Mouse (Mus musculus) heart, postnatal 0 days (tissue): ENCODE data around the gene Ercc6. TPM values are rescaled to one million over a fixed set of nuclear protein-coding genes. Genes with fewer than 3 reads are reported as not detected.

Source experiments
- ATAC-seq: fragments of 200-750 bp; cut with Nextera tagmentation; 2 replicates; pipeline ENCODE4 v1.8.0; 2017; ENCODE audit warnings: low read depth, moderate number of reproducible peaks, moderate library complexity; ENCODE audit not compliant: insufficient read depth
- DNase-seq: peaks from one replicate; pipeline ENCODE4 v3.0.0-alpha.2; 2016; ENCODE audit warnings: low spot score
- H3K27ac ChIP-seq: fragments of 300-500 bp; sonication (generic); 2 replicates; pipeline ENCODE4 v1.5.1; 2014; ENCODE audit warnings: low read depth, mild to moderate bottlenecking
- H3K27me3 ChIP-seq: fragments of 300-500 bp; sonication (generic); 2 replicates; pipeline ENCODE4 v1.6.1; 2014; ENCODE audit warnings: low read length, mixed read lengths; ENCODE audit not compliant: control insufficient read depth, insufficient read depth
- H3K36me3 ChIP-seq: fragments of 300-500 bp; sonication (generic); replicated peaks from 2 replicates; pipeline ENCODE4 v1.6.1; 2014; ENCODE audit warnings: low read length, mixed read lengths; ENCODE audit not compliant: control insufficient read depth, insufficient read depth
- H3K4me1 ChIP-seq: fragments of 300-500 bp; sonication (generic); 2 replicates; pipeline ENCODE4 v1.6.1; 2014; ENCODE audit warnings: antibody characterized with exemption; ENCODE audit not compliant: control insufficient read depth, insufficient read depth
- H3K4me2 ChIP-seq: fragments of 300-500 bp; sonication (generic); 2 replicates; pipeline ENCODE4 v1.6.1; 2014; ENCODE audit warnings: low read depth, mild to moderate bottlenecking, low read length, moderate library complexity
- H3K4me3 ChIP-seq: fragments of 300-500 bp; sonication (generic); 2 replicates; pipeline ENCODE4 v1.5.1; 2014; ENCODE audit warnings: low read depth, low read length
- H3K9ac ChIP-seq: fragments of 300-500 bp; sonication (generic); replicated peaks from 2 replicates; pipeline ENCODE4 v1.6.1; 2014; ENCODE audit warnings: low read depth, low read length, mixed read lengths
- H3K9me3 ChIP-seq: fragments of 300-500 bp; sonication (generic); replicated peaks from 2 replicates; pipeline ENCODE4 v1.6.1; 2016; ENCODE audit warnings: low read length; ENCODE audit not compliant: control insufficient read depth
- CTCF ChIP-seq: IDR thresholded peaks from 2 replicates; pipeline ENCODE4 v1.5.1; 2016; ENCODE audit warnings: antibody characterized with exemption, control low read depth, low read depth
- EP300 ChIP-seq: IDR thresholded peaks from 2 replicates; pipeline ENCODE4 v1.6.1; 2016; ENCODE audit warnings: antibody characterized with exemption, low read depth
- WGBS: fragments of 180-500 bp; shearing (Covaris S2); extraction: QIAGEN DNeasy Blood & Tissue Kit; methylation state at CpG from one replicate; pipeline ENCODE4 v1.1.7; 2014; 5-methylcytosine and 5-hydroxymethylcytosine counted together
- polyA plus RNA-seq: library from polyadenylated mRNA; unstranded; fragments of >200 nt; fragmentation: Nextera tagmentation; extraction: Ambion mirVana; gene quantifications from 2 replicates; pipeline ENCODE4 v1.2.1, GENCODE M21; 2015
- total RNA-seq: library from RNA; depleted of rRNA; stranded (reverse); fragments of >200 nt; gene quantifications from 2 replicates; pipeline ENCODE4 v1.2.3, GENCODE M21; 2014; ENCODE audit warnings: low replicate concordance; rRNA removed

Ercc6 gene
- total and polyA plus RNA-seq, 2 experiments from 2014 or later: 5.2 to 5.5 TPM

- Histone ChIP-seq H3K9ac (no peak overlapping the region), H3K27me3 (no peaks in the 10 kb centered on the region), H3K36me3 (no peaks in the 10 kb centered on the region), H3K4me2 (no peak overlapping the region), H3K4me3 (no peak overlapping the region), H3K4me1 (peaks cover 4% of the 10 kb centered on the region; the same call in 1 of the 2 replicates), H3K9me3 (no peaks in the 10 kb centered on the region), H3K27ac (no peak overlapping the region)
- ATAC-seq (no peak), DNase-seq (no peak)
- 65% methylated on average over 3 of the region's 3 CpGs for WGBS
- TF ChIP-seq CTCF (no peak), EP300 (no peak)
Measured at GRCm38 (mm10) chr14:32624245-32624644, 110.9 kb downstream of the Ercc6 start.

GRCm38 (mm10) chr14:32624811-32625210 is 111.5 kb downstream of the Ercc6 start:
- no peaks in the 10 kb centered on the region for H3K36me3 ChIP-seq
- TF ChIP-seq EP300 (no peak), CTCF (no peak)
- no peak for ATAC-seq

GRCm38 (mm10) chr14:32627271-32627670 is 114.0 kb downstream of the Ercc6 start:
- TF ChIP-seq CTCF: no peak
- no peak for TF ChIP-seq EP300
- WGBS: 50% methylated on average over 1 of the region's 2 CpGs
- H3K4me3 ChIP-seq: no peak overlapping the region
- H3K27ac ChIP-seq: no peak overlapping the region
- H3K4me1 ChIP-seq: peaks cover 4% of the 10 kb centered on the region; the same call in 1 of the 2 replicates
- no peaks in the 10 kb centered on the region for H3K27me3 ChIP-seq
- ATAC-seq: no peak
- H3K36me3 ChIP-seq: no peaks in the 10 kb centered on the region
- H3K9me3 ChIP-seq: no peaks in the 10 kb centered on the region
- H3K9ac ChIP-seq: no peak overlapping the region
- no peak overlapping the region for H3K4me2 ChIP-seq
- DNase-seq: no peak

More at GRCm38 (mm10) chr14:32624811-32625210, 111.5 kb downstream of the Ercc6 start:
- no peak overlapping the region for H3K4me2 ChIP-seq
- no peak overlapping the region for H3K4me3 ChIP-seq
- no peak overlapping the region for H3K9ac ChIP-seq
- peaks cover 4% of the 10 kb centered on the region; the same call in 1 of the 2 replicates for H3K4me1 ChIP-seq
- DNase-seq: no peak
- no peak overlapping the region for H3K27ac ChIP-seq
- no peaks in the 10 kb centered on the region for H3K27me3 ChIP-seq
- H3K9me3 ChIP-seq: no peaks in the 10 kb centered on the region
- WGBS: 82% methylated on average over 7 of the region's 7 CpGs

- no peak overlapping the region for H3K27ac ChIP-seq
- H3K27me3 ChIP-seq: no peaks in the 10 kb centered on the region
- TF ChIP-seq CTCF (peak; percentile 46), EP300 (no peak)
- no peak overlapping the region for H3K9ac ChIP-seq
- H3K4me1 ChIP-seq: peaks cover 4% of the 10 kb centered on the region; the same call in 1 of the 2 replicates
- 0 out of 2 replicates have a peak, but pooled peaks have one; percentile 47 for ATAC-seq
- peak overlapping the region; percentile 18; the same call in 1 of the 2 replicates for H3K4me2 ChIP-seq
- no peaks in the 10 kb centered on the region for H3K9me3 ChIP-seq
- H3K36me3 ChIP-seq: no peaks in the 10 kb centered on the region
- WGBS: 28% methylated on average over 10 of the region's 10 CpGs
- peak; percentile 43 for DNase-seq
- no peak overlapping the region; the same call in 1 of the 2 replicates for H3K4me3 ChIP-seq
Measured at GRCm38 (mm10) chr14:32628584-32628983, 115.3 kb downstream of the Ercc6 start.

Other genes with a start within 250 kb of the Ercc6 start
- 7.7 and 13.1 TPM in 2 replicates for gene Ogdhl, start 191.5 kb upstream of the Ercc6 start, total RNA-seq
- 6.3 and 6.5 TPM in 2 replicates for gene Ogdhl, start 191.5 kb upstream of the Ercc6 start, polyA plus RNA-seq
- not detected in 2 replicates for gene 1700024G13Rik, start 125.1 kb upstream of the Ercc6 start, total RNA-seq
- gene 1700024G13Rik, start 125.1 kb upstream of the Ercc6 start, polyA plus RNA-seq: 0.27 TPM in 1 of 2 replicates, not detected in the other
- 0.08 and 0.15 TPM in 2 replicates for gene Slc18a3, start 48.7 kb upstream of the Ercc6 start, total RNA-seq
- 0.21 TPM in 1 of 2 replicates, not detected in the other for gene Slc18a3, start 48.7 kb upstream of the Ercc6 start, polyA plus RNA-seq
- gene Chat, start 47.5 kb upstream of the Ercc6 start, total RNA-seq: not detected in 2 replicates
- 0.10 TPM in 1 of 2 replicates, not detected in the other for gene Chat, start 47.5 kb upstream of the Ercc6 start, polyA plus RNA-seq
- gene Prrxl1, start 85.9 kb downstream of the Ercc6 start, total RNA-seq: not detected in 2 replicates
- 0.08 TPM in 1 of 2 replicates, not detected in the other for gene Prrxl1, start 85.9 kb downstream of the Ercc6 start, polyA plus RNA-seq
- gene 3425401B19Rik, start 171.8 kb downstream of the Ercc6 start, total RNA-seq: 19.4 and 22.8 TPM in 2 replicates
- gene 3425401B19Rik, start 171.8 kb downstream of the Ercc6 start, polyA plus RNA-seq: 11.2 and 12.1 TPM in 2 replicates